Mouse (Mus musculus): Measurements from ENCODE around the gene Miga2. TPM values are rescaled to one million over a fixed set of nuclear protein-coding genes. Genes with fewer than 3 reads are reported as not detected.

Gene Miga2
- total RNA-seq, 2 experiments from 2014 or later, result 95.4 to 108 TPM

GRCm38 (mm10) chr2:30356906-30357305 is 7.1 kb upstream of the Miga2 start:
- intact Hi-C loops (cut with DNase I), result no loop called here
- no peak for DNase-seq (ENCODE audit: extremely low spot score in 1 of 2, low spot score in 2 of 2)

GRCm38 (mm10) chr2:30357552-30358510 is 6.2 kb upstream of the Miga2 start:
- intact Hi-C loops (cut with DNase I), result no loop called here
- DNase-seq (ENCODE audit: extremely low spot score in 1 of 2, low spot score in 2 of 2), result peak in 1 of 2 experiments; percentile 52

GRCm38 (mm10) chr2:30358533-30359531 is 5.2 kb upstream of the Miga2 start, which contains the start of gene Sh3glb2:
TSS of gene Sh3glb2 (minus strand) at chr2:30359337.
- peak; percentile 50 to 93 for DNase-seq (ENCODE audit: extremely low spot score in 1 of 2, low spot score in 2 of 2)
- intact Hi-C loops (cut with DNase I), result no loop called here

GRCm38 (mm10) chr2:30360626-30361025 is 3.4 kb upstream of the Miga2 start:
- intact Hi-C loops (cut with DNase I), result no loop called here

GRCm38 (mm10) chr2:30362865-30363264 is 1.2 kb upstream of the Miga2 start:
- DNase-seq (ENCODE audit: extremely low spot score in 1 of 2, low spot score in 2 of 2), result no peak
- intact Hi-C loops (cut with DNase I), result no loop called here

More at GRCm38 (mm10) chr2:30360626-30361025, 3.4 kb upstream of the Miga2 start:
- no peak for DNase-seq (ENCODE audit: extremely low spot score in 1 of 2, low spot score in 2 of 2)

- intact Hi-C loops (cut with DNase I), result no loop called here
These were observed 1.4 kb downstream of the Miga2 start for GRCm38 (mm10) chr2:30365281-30366069.

GRCm38 (mm10) chr2:30366203-30366602 is 2.2 kb downstream of the Miga2 start:
- intact Hi-C loops (cut with DNase I), result no loop called here
- peak in 1 of 2 experiments; percentile 54 for DNase-seq (ENCODE audit: extremely low spot score in 1 of 2, low spot score in 2 of 2)

More at GRCm38 (mm10) chr2:30365281-30366069, 1.4 kb downstream of the Miga2 start:
- DNase-seq (ENCODE audit: extremely low spot score in 1 of 2, low spot score in 2 of 2), result no peak

GRCm38 (mm10) chr2:30371544-30371943 is 7.5 kb downstream of the Miga2 start:
- intact Hi-C loops (cut with DNase I), result no loop called here
- DNase-seq (ENCODE audit: extremely low spot score in 1 of 2, low spot score in 2 of 2), result no peak

- intact Hi-C loops (cut with DNase I), result no loop called here
- no peak for DNase-seq (ENCODE audit: extremely low spot score in 1 of 2, low spot score in 2 of 2)
These were observed 8.7 kb downstream of the Miga2 start for GRCm38 (mm10) chr2:30372726-30373125.

- intact Hi-C loops (cut with DNase I), result no loop called here
- DNase-seq (ENCODE audit: extremely low spot score in 1 of 2, low spot score in 2 of 2), result no peak
These were observed 11.9 kb downstream of the Miga2 start for GRCm38 (mm10) chr2:30375893-30376292.

GRCm38 (mm10) chr2:30377721-30378120 is 13.7 kb downstream of the Miga2 start:
- no peak for DNase-seq (ENCODE audit: extremely low spot score in 1 of 2, low spot score in 2 of 2)
- intact Hi-C loops (cut with DNase I), result no loop called here

- intact Hi-C loops (cut with DNase I), result no loop called here
- DNase-seq (ENCODE audit: extremely low spot score in 1 of 2, low spot score in 2 of 2), result no peak
These were observed 15.3 kb downstream of the Miga2 start for GRCm38 (mm10) chr2:30379307-30379706.

GRCm38 (mm10) chr2:30380564-30381376 is 16.7 kb downstream of the Miga2 start:
- no peak for DNase-seq (ENCODE audit: extremely low spot score in 1 of 2, low spot score in 2 of 2)
- intact Hi-C loops (cut with DNase I), result no loop called here

- intact Hi-C loops (cut with DNase I), result no loop called here
- no peak for DNase-seq (ENCODE audit: extremely low spot score in 1 of 2, low spot score in 2 of 2)
These were observed 17.3 kb downstream of the Miga2 start for GRCm38 (mm10) chr2:30381377-30381725.

GRCm38 (mm10) chr2:30384814-30385213 is 20.8 kb downstream of the Miga2 start:
- intact Hi-C loops (cut with DNase I), result no loop called here
- no peak for DNase-seq (ENCODE audit: extremely low spot score in 1 of 2, low spot score in 2 of 2)

GRCm38 (mm10) chr2:30385591-30385990 is 21.6 kb downstream of the Miga2 start:
- DNase-seq (ENCODE audit: extremely low spot score in 1 of 2, low spot score in 2 of 2), result no peak
- intact Hi-C loops (cut with DNase I), result no loop called here

GRCm38 (mm10) chr2:30386913-30387312 is 22.9 kb downstream of the Miga2 start:
- DNase-seq (ENCODE audit: extremely low spot score in 1 of 2, low spot score in 2 of 2), result no peak
- intact Hi-C loops (cut with DNase I), result no loop called here

- no peak for DNase-seq (ENCODE audit: extremely low spot score in 1 of 2, low spot score in 2 of 2)
- intact Hi-C loops (cut with DNase I), result no loop called here
These were observed 25.0 kb downstream of the Miga2 start for GRCm38 (mm10) chr2:30389000-30389399.

Measured in left cerebral cortex, postnatal 10 days (tissue).